Mouse (Mus musculus): ENCODE data around the gene Cryba4.

The Cryba4 gene

DNA sequence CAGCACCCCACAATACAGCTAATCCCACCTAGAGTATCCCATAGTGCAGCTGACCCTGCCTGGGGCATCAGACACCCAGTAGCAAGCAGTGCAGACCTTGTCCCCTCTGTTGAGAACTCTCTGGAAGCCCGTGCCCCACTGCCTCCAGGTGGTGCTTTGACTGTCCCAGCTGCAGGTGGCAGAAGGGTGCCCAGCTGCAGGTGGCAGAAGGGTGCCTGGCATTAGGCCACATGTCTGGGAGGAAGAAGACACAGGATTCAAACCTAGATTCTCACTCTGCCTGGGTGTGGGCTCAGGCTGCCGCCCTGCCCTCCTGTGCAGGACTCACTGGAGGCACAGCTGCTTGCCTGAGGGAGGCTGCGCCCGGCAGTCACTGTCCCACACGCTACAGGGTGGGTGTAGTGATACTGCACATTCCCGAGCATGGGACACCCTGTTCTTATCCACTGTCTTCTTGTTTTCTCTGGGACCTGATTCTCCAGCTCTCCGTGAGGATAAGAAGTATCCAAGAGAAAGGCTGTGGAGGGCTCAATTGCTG is 33.3 kb upstream of the Cryba4 start:
- no peak for DNase-seq

DNA sequence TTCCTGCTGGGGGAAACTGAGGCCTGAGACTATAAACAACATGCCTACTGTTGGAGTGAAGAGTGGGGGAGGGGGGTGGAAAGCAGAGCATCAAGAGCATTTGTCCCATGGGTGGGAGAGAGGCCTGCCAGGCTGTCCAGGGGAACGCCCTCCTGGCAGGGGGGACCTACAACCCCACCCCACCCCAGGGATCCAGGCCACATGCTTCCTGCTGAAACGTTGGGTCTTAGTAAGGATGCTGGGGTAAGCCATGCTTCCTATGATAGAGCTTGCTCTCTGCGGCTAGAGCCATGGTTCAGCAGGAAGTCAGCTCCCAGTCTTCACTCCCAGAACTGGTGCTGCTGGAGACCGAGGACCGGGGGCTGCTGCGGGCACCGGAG is 31.9 kb upstream of the Cryba4 start:
- no peak for DNase-seq

DNA sequence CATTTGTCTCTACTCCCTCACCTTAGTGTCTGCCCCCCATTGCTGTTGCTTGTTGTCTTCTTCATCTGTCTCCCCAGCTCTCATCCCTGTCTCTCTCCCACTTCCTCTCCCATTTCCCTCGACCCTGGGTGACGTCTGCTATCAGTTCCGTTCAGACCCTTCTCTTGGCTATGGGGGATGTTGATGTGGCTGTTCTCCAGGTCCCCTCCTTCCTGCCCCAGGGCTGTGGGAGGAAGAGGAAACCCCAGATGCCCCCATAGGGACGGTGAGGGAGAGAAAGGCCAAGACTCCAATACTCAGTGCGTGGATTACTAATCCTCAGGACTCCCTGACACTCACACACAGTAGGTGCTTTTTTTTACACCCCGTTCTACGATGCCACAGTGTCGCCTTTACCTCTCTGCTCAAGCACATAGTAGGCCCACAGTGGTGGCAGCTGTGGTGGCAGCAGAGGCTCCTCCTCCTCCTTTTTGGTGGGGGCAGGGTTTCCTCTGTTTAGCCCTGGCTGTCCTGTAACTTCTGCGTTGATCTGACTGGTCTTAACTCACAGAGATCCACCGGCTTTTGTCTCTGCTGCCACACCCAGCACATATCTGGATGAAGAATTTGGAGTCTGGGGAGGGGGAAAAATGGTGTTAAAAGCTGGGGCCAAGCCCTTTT is 31.4 kb upstream of the Cryba4 start:
- no peak for DNase-seq

DNA sequence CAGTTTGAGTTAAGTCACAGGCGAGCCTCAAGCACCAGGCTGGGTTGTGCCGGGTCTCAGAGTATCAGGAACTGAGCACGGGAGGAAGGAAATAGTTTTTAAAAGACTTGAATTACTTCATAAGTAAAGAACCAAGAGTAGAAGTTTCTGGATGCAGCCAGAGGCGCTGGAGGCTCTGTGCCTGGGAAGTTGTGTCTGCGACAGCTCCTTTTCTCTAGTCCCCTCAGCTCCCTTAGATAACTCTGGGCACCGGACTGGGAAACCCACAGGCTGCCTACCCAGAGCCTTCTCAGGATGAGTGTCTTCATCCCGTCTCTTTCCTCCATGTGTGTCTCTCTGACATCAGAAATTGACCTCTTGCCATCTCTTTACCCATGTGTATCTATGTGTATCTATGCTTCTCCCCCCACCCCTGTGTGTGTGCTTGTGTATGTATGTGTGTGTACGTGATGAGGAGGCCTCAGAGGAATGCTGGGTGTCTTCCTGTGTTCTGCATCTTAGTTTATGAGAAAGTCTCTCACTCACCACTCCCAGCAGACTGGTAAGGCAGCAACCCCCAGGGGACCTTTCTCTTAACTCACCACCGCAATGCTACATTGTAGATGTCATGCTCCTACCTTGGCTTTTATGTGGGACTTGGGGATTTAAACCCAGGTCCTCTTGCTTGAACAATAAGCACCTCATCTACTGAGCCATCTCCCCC is 30.6 kb upstream of the Cryba4 start:
- DNase-seq: no peak

DNA sequence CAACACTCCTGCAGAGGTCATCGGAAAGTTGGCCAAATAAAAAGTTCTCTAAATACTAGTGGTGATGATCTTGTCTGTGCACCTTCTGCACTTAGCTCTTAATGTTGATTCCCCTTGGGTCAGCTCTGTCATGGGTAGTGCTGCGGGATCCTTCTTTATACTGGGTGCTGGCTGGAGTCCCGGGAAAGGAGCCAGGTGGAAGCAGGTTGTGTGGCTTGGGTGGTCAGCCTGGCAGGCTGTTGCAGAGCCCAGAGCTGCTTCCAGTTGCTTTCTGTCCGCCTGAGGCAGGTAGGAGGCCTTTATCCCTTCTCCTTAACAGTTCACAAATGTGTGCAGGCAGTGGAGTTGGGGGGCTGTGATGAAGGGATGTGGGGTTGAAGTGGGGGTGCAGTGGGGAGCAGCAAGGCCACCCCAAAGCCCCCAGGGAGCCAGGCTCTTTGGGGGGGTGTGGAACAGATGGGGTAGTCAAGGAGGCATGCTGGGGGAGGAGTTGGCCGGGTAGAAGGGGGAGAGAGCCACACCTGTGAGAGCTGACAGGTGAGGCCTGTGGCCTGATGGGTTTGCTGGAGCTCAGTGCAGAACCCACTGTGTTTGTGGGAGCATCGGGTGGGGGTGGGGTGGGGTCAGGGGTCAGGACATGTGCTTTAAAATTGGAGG is 29.9 kb upstream of the Cryba4 start:
- DNase-seq: peak in 1 of 2 experiments; percentile 60

DNA sequence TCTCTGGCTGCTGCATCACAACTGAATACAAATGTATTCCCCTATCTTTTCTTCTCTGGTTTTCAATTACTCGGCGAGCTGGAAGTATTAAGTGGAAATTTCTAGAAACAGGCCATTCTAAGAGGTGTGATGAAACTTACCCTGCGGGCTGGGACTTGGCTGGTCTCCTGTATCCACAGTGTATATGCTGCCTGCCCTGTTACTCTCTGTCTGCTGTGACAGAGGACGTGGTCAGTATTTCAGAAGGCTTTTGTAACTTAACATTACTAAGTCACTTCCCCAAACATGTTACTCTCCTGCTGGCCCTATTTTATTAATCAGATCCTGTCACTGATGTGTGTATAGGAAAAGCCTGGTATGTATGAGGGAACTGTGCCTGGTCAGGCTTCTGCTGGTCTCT is 29.4 kb upstream of the Cryba4 start:
- no peak for DNase-seq

DNA sequence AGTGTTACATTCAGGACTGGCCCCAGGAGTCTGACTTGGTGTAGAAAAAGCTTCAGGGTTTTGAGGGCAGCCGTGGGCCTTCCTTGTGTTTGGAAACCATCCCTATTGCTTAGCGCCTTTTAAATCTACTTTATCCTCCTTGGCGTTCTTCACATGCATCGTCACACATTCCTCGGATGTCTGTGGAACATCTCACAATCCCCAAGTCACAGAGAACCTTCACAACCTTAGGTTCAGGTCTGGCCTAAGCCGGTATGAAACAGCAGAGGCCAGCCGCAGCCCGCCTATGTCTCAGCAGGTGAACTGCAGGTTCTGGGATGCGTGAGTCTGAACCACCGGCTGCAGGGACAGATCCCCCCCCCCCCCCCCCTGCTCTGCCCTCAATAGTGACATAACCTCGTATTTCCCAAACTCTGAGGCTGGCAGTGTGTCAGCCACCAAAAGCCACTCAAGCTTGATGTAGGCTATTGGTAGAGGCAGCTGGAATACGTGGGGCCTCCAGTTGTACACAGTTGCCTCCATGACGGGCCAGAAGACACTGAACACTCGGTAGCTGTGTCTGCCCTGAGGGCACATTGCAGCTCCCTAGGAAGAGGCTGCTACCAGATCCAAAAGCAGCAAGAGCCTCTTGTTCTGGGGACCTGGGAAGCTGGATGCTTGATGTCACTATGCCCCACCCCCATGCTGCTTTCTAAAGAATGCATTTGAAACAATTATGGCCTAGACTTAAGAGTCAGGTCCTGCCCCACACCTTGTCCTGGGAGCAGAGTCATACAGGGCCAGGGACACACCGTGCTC is 28.7 kb upstream of the Cryba4 start:
- DNase-seq: no peak

DNA sequence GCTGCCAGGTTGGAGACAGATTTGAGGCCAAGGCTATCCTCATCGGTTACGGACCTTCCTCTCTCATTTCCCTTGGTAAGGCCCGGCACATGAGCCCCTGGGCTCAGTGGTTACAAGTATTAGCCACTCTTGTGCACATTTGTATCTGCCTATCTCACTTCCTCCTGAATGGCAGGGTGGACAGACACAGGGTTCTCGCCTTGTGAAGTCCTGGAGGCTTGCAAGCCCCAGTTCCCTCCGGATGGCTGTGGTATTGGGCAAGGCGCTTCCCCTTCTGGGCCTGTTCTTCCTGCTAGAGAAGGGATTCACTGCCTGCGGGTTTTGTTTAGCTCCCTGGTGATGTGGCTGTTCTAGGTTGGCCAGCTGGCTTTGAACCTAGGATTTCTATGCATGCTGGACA is 27.8 kb upstream of the Cryba4 start:
- DNase-seq: no peak

DNA sequence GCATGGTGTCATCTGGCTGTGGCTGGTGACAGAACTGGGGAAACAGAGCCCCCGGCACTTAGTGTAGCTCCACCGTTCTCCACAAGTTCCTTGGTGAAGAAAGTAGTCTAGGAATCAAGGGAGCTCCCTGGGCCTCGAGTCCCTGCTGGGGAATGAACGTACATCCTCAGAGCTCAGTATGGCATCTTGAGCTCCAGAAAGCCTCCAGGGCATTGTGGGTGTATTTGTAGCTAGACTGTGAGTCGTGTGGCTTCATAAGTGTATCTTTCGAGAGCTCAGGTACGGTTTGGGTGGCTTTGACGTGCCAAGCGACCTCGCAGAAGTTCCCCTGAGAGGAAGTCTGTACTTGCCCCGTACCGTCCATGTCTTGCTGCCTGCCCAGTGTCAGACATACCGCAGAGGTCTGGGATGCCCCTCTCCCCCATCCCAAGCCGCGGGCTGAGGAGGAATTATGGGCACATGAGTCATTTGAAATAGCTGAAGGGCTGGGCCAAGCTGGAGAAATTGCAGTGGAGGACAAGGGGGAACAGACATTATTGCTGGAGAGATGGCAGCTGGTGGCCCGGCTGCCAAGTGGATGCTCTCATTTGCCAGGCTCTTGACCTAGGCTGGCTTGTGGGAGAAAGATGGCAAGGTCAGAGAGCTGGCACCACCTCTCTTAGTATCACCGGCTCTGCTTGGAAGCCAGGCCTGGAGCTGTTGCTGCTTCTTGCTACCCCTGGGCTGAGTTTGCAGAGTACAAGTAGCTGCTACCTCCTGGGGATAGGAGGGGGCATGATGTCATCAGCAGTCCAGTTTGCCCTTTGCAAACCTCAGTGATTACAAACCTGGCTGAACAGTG is 27.1 kb upstream of the Cryba4 start:
- peak; percentile 47 to 51 for DNase-seq

DNA sequence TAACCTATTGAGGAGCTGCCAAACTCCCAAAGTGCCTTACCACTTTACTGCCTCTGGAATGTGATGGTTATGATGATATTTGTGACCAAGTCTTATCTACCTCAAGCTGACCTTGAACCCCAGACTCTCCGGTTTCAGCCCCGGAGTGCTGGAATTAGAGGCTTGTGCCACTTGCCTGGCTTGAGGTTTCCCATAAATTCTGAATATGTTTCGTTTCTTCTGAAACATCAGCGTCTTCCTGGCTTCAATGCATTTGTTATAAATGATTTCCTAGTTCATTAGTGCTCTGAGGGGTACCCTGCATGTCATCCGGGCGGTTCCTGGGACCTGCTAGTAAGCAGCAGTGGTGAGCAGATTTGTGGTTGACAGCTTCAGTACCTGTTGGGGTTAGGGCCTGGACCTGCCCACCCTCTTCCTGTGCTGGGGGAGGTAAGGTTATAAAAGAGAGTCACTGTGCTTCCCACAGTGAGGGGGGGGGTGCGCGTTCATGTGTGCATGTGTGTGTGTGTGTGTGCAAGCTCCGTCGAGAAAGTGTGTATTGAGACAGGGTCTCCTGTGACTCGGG is 25.7 kb upstream of the Cryba4 start:
- no peak for DNase-seq

DNA sequence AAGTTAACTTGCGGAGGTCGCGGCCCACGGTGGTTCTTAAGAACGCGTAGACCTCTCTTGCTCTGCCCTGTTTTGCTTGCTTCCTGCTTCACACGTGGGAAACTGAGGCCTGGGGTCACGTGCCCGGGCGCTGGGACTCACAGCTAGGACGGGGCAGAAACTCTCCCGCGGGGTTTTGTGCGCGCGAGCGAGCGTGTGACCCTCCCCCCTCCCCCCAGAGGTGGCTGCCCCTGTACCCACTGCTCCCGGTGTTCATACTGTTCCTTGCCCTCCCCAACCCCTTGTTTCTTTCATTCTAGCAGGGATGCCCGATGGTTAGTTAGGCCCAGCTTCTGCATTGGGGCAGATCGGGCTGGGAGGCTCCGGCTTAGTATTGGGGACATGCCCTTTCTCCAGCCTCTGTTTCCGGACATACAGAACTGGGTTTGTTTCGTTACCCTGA is 24.6 kb upstream of the Cryba4 start:
- DNase-seq: no peak

DNA sequence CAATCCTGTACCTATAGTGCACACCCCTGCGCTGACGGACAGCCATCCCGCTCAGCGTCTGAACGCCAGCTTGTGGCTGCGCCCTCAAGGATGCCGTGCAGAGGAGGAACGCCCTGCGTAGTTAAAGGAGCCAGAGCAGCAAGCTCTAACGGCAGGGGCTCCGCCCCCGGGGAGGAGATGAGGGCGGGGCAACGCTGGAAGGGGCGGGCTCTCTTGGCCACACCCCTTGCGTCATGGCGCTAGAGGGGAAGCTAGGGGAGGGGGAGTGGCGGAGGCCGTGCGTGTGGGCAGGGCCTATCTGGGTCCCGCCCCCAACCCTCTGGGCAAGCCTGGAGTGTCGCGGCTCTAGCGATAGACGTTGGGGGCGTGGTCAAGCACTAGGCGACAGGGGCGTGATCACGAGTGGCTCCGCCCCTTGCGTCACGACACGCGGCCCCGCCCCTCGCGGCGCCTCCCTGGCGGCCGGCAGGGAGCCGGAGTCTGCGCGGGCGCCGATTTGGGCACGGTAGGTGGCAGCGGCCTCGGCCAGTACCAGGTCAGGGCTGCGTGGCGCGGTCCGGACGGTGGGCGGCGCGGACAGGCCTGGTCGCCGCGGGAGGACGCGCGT is 24.1 kb upstream of the Cryba4 start, which contains the start of gene Tpst2:
Tpst2 (plus strand) TSS at position 425 of the 607 bp plus-strand sequence.
- DNase-seq: peak; percentile 100

DNA sequence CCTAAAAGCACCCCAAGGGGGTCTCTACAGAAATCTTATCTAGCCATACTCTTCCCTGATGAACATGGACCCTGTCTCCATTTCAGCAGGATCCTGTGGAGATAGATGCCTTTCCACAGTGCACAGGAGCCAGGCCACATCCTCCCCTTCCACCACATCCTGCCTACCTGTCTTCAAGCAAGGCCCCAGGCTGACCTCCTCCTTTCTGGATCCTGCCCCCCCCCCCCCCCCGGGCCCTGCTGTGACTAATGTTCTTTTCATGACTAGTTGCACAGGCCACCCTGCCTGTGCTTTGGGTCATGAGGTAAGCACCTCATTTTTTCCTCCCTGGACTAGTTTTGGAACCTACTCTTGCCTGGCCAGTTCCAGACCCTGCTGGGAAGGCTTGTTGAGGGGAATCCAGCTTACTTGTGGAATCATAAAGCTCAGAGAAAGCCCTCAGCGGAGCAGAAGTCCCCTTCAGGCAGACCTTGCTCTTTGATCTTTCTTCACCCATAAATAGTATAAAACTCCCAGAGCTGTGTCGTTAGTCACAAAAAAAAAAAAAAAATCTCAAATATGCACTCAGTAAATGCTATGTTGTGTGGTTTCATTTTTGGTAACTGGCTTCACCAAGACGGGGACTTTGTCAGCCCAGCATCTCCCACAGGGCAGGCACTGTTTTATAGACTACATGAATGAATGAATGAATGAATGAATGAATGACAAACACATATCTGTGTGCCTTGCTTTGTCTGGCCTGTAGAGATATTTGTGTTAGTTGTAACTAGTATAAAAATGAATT is 22.9 kb upstream of the Cryba4 start:
- DNase-seq: no peak

DNA sequence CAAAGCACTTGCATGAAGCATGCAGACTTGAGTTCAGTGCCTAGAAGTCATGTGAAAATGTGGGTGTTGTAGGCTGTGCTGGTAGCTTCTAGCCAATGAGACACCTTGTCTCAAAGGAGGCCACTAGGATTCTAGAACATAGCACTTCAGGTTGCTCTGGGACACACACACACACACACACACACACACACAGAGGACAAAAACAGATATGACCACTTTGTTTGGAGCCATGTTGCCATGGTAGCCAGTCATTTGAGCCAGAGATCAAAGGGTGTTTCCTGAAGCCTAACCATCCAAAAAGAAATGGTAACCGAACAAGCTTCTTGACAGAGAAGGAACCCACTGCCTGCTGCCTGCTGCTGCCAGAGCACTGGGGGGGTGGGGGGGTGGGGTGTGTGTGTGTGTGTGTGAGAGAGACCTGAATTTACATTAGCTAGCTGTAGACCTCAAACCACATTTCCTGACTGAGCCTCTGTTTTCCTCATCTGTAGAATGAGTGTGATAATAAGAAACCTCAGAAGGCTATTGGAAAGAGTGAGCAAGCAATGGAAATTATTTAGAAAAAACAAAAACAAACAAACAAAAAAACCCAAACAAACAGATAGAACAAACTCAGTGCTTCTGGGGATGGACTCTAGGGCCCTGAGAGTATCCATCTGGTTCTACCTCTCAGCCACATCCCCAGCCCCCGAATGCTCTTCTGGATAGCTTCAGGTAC is 21.6 kb upstream of the Cryba4 start:
- DNase-seq: no peak

DNA sequence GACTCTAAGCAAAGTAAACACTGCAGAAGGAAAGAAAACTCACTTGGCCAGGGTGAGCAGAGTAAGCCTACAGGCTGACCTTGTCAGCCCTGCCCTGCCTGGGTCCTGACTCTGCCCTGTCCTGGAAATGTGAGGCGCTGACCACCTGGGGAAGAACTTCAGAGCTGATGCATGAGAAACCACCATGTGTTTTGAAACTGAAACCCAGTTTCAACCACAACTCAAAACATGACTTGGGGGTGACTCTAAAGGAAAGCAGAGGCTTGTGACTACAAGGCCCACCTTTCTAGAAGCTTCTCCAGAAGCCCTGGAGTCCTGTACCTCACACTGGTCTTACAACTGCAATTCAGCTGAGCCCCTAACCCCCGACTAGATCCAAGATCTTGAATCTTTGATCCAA is 20.6 kb upstream of the Cryba4 start:
- no peak for DNase-seq

DNA sequence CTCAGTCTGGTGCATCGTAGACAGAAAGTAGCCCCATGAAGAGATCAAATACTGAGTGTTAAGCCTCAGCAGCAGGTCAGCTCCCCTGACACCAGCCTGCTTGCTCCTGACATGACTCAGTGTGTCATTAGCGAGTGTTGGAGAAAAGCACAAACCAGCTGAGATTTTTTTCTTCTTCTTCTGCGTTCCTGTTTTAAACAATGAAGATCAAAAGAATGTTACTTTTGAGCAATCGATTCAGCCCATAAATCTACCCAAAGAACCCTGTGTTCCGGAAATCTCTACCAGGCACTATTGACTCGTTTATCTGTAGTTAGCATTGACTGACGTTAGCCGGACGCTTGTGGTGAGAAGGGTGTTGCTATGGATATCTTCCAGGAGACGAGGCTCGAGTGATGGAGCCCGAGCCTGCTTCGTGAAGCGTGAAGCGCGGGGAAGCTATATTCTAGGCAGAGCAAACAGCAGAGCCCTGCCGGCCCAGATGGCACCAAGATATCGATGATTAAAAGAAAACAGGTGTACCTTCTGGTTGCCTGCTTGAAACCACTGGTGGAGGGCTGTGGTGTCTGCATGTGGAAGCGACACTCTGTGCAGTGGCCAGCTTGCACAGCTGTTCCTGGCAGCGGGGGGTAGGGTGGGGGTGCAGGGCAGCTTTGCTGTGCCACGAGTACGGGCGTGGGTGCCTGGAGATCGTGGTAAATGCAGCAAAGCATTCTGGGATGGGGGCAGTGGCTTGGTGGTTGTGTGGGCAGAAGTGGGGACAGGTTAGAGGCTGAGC is 18.6 kb upstream of the Cryba4 start:
- DNase-seq: peak; percentile 59 to 71

DNA sequence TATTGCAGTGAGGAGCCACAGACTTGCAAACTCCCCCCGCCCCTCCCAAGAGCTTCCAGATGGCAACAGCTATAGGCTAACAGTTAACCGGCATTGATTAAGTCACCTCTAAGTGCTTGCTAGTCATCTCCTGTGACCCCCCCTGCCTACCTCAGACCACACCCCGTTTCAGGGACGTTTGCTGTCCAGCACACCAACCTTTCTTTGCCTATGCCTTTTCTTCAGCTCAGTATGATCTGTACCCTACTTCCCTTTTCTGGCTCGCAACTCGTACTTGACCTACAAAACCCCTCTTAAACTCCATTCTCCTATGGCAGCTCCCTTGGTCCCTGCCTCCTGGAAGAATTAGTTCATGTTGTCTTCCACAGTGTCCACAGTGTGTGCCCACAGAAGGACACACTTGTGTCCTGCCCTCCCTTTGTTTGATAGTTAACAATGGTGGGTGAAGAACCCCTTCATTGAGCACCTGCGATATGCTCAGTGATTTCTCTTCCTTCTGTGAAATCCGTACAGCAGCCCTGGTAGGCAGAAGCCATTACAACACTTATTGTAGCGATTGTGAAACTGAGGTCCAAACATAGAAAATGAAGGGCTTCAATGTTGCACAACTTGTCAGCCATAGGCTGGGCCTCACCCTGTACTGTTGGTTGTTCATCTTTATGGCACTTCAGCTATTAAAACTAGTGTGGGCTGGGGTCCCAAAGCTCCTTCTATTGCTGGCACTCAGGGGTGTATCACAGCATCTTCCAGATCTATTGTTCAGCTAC is 13.9 kb upstream of the Cryba4 start:
- DNase-seq: no peak

DNA sequence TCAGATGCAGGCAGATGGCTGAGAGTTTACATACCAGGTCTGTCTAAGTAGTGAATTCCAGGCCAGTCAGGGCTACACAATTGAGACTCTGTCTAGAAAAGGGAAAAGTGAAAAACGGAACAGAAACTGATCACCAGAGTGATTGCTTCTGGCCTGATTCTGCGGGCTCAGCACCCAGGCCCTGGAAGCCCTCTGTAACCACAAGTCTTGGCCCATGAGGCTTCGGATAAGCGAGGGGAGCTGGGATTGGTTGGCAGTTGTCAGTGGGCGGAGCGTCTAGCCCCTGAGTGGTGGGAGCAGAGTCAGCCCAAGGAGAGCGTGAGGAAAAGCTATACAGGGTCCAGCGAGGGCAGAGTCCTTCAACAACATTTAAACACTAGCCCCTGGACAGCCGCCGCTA is 13.2 kb upstream of the Cryba4 start:
- DNase-seq: no peak
